Mouse (Mus musculus): ENCODE measurements at regions not wholly inside any gene's neighbourhood (a gene's known extent, or its start where the extent isn't known, plus 50 kb on each side); places are given as distances from the start of the nearest gene placed in this dataset.
A peak's percentile ranks its signal among the peaks of the same experiment; 100 is the strongest.

DNA sequence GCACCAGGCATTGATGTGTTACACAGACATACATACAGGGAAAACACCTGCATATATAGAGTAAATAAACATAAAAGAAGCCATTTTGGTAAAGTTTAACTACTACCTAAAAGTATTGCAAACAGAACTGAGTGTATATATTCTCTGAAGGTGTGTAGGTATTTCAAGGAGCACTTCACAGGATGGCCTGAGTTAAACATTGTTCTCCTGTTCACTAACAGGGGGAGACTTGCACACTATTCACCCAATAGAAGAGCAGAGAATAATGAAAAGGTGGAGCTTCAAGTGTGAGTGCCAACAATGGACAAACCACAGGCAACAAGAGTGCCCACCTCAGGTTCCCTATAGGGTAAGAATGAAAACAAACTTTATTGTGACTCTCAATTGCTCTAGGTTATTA, 347.7 kb downstream of the Oca2 start:
- Histone ChIP-seq H3K4me1 (no peaks in the 10 kb centered on the region), H3K4me2 (no peak overlapping the region), H3K9ac (no peak overlapping the region), H3K36me3 (no peaks in the 10 kb centered on the region), H3K27me3 (no peaks in the 10 kb centered on the region), H3K9me3 (no peaks in the 10 kb centered on the region), H3K27ac (peak overlapping the region; percentile 51), H3K4me3 (no peak overlapping the region)
- ATAC-seq (ENCODE audit: borderline replicate concordance, extremely low read depth, low FRiP score, low TSS enrichment), result peak; percentile 70

GRCm38 (mm10) chr7:56590904-56591303, 351.3 kb downstream of the Oca2 start:
- ATAC-seq (ENCODE audit: borderline replicate concordance, extremely low read depth, low FRiP score, low TSS enrichment), result no peak

GRCm38 (mm10) chr7:56591321-56591720, 351.8 kb downstream of the Oca2 start:
- no peak overlapping the region for H3K4me2 ChIP-seq
- no peak overlapping the region for H3K27ac ChIP-seq
- H3K27me3 ChIP-seq, result no peaks in the 10 kb centered on the region
- H3K4me1 ChIP-seq, result no peaks in the 10 kb centered on the region
- H3K9ac ChIP-seq, result no peak overlapping the region
- no peak for ATAC-seq (ENCODE audit: borderline replicate concordance, extremely low read depth, low FRiP score, low TSS enrichment)
- no peaks in the 10 kb centered on the region for H3K36me3 ChIP-seq
- H3K9me3 ChIP-seq, result no peaks in the 10 kb centered on the region
- H3K4me3 ChIP-seq, result no peak overlapping the region
- whole genome bisulfite sequencing, result 64% methylated on average over 3 of the region's 3 CpGs

More at GRCm38 (mm10) chr7:56590904-56591303, 351.3 kb downstream of the Oca2 start:
- Histone ChIP-seq H3K4me1 (no peaks in the 10 kb centered on the region), H3K27me3 (no peaks in the 10 kb centered on the region), H3K27ac (no peak overlapping the region), H3K36me3 (no peaks in the 10 kb centered on the region), H3K4me3 (no peak overlapping the region), H3K9me3 (no peaks in the 10 kb centered on the region), H3K4me2 (no peak overlapping the region), H3K9ac (no peak overlapping the region)
- 60% methylated on average over 4 of the region's 4 CpGs for WGBS

DNA sequence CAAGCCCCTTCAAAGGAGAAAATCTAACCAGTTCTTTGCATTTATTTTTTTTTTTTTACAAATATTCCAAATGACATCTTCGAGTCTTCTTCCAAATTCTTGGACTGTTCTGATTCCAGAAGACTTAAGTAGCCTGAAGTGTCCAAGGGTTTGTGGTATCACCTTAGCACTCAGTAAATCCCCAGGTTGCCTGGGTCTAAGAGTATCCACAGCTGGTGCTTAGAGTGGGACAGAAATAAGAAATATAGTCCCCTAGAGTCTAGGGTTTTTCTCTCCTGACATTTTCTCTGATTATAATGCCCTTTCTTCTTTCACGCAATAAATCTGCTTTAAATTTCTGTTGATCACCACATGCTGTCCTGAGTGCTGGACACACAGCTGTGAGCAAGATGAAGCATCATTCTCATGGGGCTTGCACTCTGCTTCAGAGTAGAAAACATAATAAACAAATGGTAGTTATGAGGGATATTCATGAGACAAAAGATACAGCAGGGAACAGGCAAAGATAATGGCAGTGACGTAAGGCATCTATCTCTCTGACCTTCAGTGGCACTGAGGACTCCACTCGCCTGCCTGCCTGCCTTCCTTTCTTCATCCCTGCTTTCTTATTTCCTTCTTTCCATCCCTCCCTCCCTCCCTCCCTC, 358.5 kb downstream of the Oca2 start:
- H3K36me3 ChIP-seq, result no peaks in the 10 kb centered on the region
- no peaks in the 10 kb centered on the region for H3K4me1 ChIP-seq
- no peaks in the 10 kb centered on the region for H3K9me3 ChIP-seq
- H3K4me3 ChIP-seq, result no peak overlapping the region
- H3K9ac ChIP-seq, result no peak overlapping the region
- no peaks in the 10 kb centered on the region for H3K27me3 ChIP-seq
- H3K27ac ChIP-seq, result no peak overlapping the region
- 34% methylated on average over 4 of the region's 4 CpGs for WGBS
- H3K4me2 ChIP-seq, result no peak overlapping the region
- no peak for ATAC-seq (ENCODE audit: borderline replicate concordance, extremely low read depth, low FRiP score, low TSS enrichment)

Data from lung, embryonic 15.5 days (tissue).